Mouse (Mus musculus): Measurements from ENCODE around the gene Gm21987. TPM values are rescaled to one million over a fixed set of nuclear protein-coding genes. Genes with fewer than 3 reads are reported as not detected.

The Gm21987 gene
- polyA plus RNA-seq, 1 experiment from 2014 or later, result 4.1 TPM

GRCm38 (mm10) chr16:38350361-38350855 is 3.6 kb downstream of the Gm21987 start:
- WGBS, result 20% methylated on average over 7 of the region's 7 CpGs
- H3K9me3 ChIP-seq (replicated peaks), result no peaks in the 10 kb centered on the region
- H3K9ac ChIP-seq, result no peak overlapping the region
- no peak overlapping the region for H3K4me3 ChIP-seq
- peak; percentile 85 for ATAC-seq (replicated peaks; ENCODE audit: insufficient number of reproducible peaks, insufficient read depth, low FRiP score, low read depth)
- H3K4me1 ChIP-seq (replicated peaks), result peaks cover 51% of the 10 kb centered on the region
- H3K27ac ChIP-seq, result peak overlapping the region; percentile 74
- peak overlapping the region; percentile 12; the same call in 1 of the 2 replicates for H3K4me2 ChIP-seq
- H3K27me3 ChIP-seq, result no peaks in the 10 kb centered on the region
- H3K36me3 ChIP-seq, result peaks cover 5% of the 10 kb centered on the region

GRCm38 (mm10) chr16:38350939-38351338 is 4.1 kb downstream of the Gm21987 start:
- 0 out of 2 replicates have a peak overlapping the region, but pooled peaks have one; percentile 2 for H3K4me2 ChIP-seq

GRCm38 (mm10) chr16:38352031-38352430 is 5.2 kb downstream of the Gm21987 start:
- WGBS, result 49% methylated on average over 7 of the region's 7 CpGs
- H3K4me2 ChIP-seq, result peak overlapping the region; percentile 17; the same call in 1 of the 2 replicates
- H3K27ac ChIP-seq, result peak overlapping the region; percentile 74
- H3K4me1 ChIP-seq (replicated peaks), result peaks cover 49% of the 10 kb centered on the region
- no peaks in the 10 kb centered on the region for H3K27me3 ChIP-seq
- peak overlapping the region; percentile 8; the same call in 1 of the 2 replicates for H3K9ac ChIP-seq
- no peaks in the 10 kb centered on the region for H3K9me3 ChIP-seq (replicated peaks)
- ATAC-seq (replicated peaks; ENCODE audit: insufficient number of reproducible peaks, insufficient read depth, low FRiP score, low read depth), result no peak
- H3K4me3 ChIP-seq, result no peak overlapping the region
- H3K36me3 ChIP-seq, result peaks cover 7% of the 10 kb centered on the region

More at GRCm38 (mm10) chr16:38350939-38351338, 4.1 kb downstream of the Gm21987 start:
- H3K36me3 ChIP-seq, result peaks cover 5% of the 10 kb centered on the region
- WGBS, result 30% methylated on average over 6 of the region's 6 CpGs
- H3K27ac ChIP-seq, result peak overlapping the region; percentile 74
- peaks cover 48% of the 10 kb centered on the region for H3K4me1 ChIP-seq (replicated peaks)
- no peaks in the 10 kb centered on the region for H3K9me3 ChIP-seq (replicated peaks)
- no peaks in the 10 kb centered on the region for H3K27me3 ChIP-seq
- no peak for ATAC-seq (replicated peaks; ENCODE audit: insufficient number of reproducible peaks, insufficient read depth, low FRiP score, low read depth)
- no peak overlapping the region for H3K9ac ChIP-seq
- H3K4me3 ChIP-seq, result no peak overlapping the region

- no peak for ATAC-seq (replicated peaks; ENCODE audit: insufficient number of reproducible peaks, insufficient read depth, low FRiP score, low read depth)
- peaks cover 45% of the 10 kb centered on the region for H3K4me1 ChIP-seq (replicated peaks)
- no peaks in the 10 kb centered on the region for H3K27me3 ChIP-seq
- no peak overlapping the region for H3K4me3 ChIP-seq
- H3K9ac ChIP-seq, result no peak overlapping the region
- peaks cover 8% of the 10 kb centered on the region for H3K36me3 ChIP-seq
- no peak overlapping the region for H3K27ac ChIP-seq
- H3K4me2 ChIP-seq, result no peak overlapping the region
- no peaks in the 10 kb centered on the region for H3K9me3 ChIP-seq (replicated peaks)
These were observed 6.0 kb downstream of the Gm21987 start for GRCm38 (mm10) chr16:38352851-38353250.

- no peak overlapping the region for H3K4me2 ChIP-seq
- peak overlapping the region; percentile 38 for H3K27ac ChIP-seq
- peaks cover 39% of the 10 kb centered on the region for H3K4me1 ChIP-seq (replicated peaks)
- no peak overlapping the region for H3K4me3 ChIP-seq
- H3K9me3 ChIP-seq (replicated peaks), result no peaks in the 10 kb centered on the region
- no peak overlapping the region for H3K9ac ChIP-seq
- 79% methylated on average over 2 of the region's 2 CpGs for WGBS
- H3K36me3 ChIP-seq, result peaks cover 8% of the 10 kb centered on the region
- no peaks in the 10 kb centered on the region for H3K27me3 ChIP-seq
- no peak for ATAC-seq (replicated peaks; ENCODE audit: insufficient number of reproducible peaks, insufficient read depth, low FRiP score, low read depth)
These were observed 6.8 kb downstream of the Gm21987 start for GRCm38 (mm10) chr16:38353642-38354041.

- 55% methylated on average over 5 of the region's 5 CpGs for WGBS
- Histone ChIP-seq H3K9me3 (replicated peaks) (no peaks in the 10 kb centered on the region), H3K4me1 (replicated peaks) (peaks cover 38% of the 10 kb centered on the region), H3K4me3 (no peak overlapping the region), H3K36me3 (peaks cover 4% of the 10 kb centered on the region), H3K27me3 (no peaks in the 10 kb centered on the region), H3K4me2 (no peak overlapping the region), H3K9ac (no peak overlapping the region), H3K27ac (peak overlapping the region; percentile 38; the same call in 1 of the 2 replicates)
- ATAC-seq (replicated peaks; ENCODE audit: insufficient number of reproducible peaks, insufficient read depth, low FRiP score, low read depth), result no peak
These were observed 7.5 kb downstream of the Gm21987 start for GRCm38 (mm10) chr16:38354185-38354913.

- 86% methylated on average over 6 of the region's 6 CpGs for WGBS
- no peaks in the 10 kb centered on the region for H3K27me3 ChIP-seq
- no peak overlapping the region for H3K27ac ChIP-seq
- H3K4me1 ChIP-seq (replicated peaks), result peaks cover 46% of the 10 kb centered on the region
- no peak overlapping the region for H3K4me3 ChIP-seq
- no peak overlapping the region for H3K4me2 ChIP-seq
- H3K9ac ChIP-seq, result no peak overlapping the region
- H3K9me3 ChIP-seq (replicated peaks), result no peaks in the 10 kb centered on the region
- no peak for ATAC-seq (replicated peaks; ENCODE audit: insufficient number of reproducible peaks, insufficient read depth, low FRiP score, low read depth)
- peaks cover 3% of the 10 kb centered on the region; the same call in 1 of the 2 replicates for H3K36me3 ChIP-seq
These were observed 11.5 kb downstream of the Gm21987 start for GRCm38 (mm10) chr16:38358256-38358812.

- Histone ChIP-seq H3K27ac (0 out of 2 replicates have a peak overlapping the region, but pooled peaks have one; percentile 24), H3K4me3 (no peak overlapping the region), H3K4me1 (replicated peaks) (peaks cover 39% of the 10 kb centered on the region), H3K4me2 (no peak overlapping the region), H3K9me3 (replicated peaks) (no peaks in the 10 kb centered on the region), H3K36me3 (0 out of 2 replicates have a peak, but pooled peaks cover 3% of the 10 kb centered on the region), H3K9ac (no peak overlapping the region), H3K27me3 (no peaks in the 10 kb centered on the region)
- ATAC-seq (replicated peaks; ENCODE audit: insufficient number of reproducible peaks, insufficient read depth, low FRiP score, low read depth), result no peak
- 85% methylated on average over 2 of the region's 2 CpGs for WGBS
These were observed 12.4 kb downstream of the Gm21987 start for GRCm38 (mm10) chr16:38359241-38359640.

GRCm38 (mm10) chr16:38359857-38360256 is 13.0 kb downstream of the Gm21987 start:
- Histone ChIP-seq H3K9me3 (replicated peaks) (no peaks in the 10 kb centered on the region), H3K4me1 (replicated peaks) (peaks cover 35% of the 10 kb centered on the region), H3K36me3 (0 out of 2 replicates have a peak, but pooled peaks cover 3% of the 10 kb centered on the region), H3K9ac (no peak overlapping the region), H3K4me2 (no peak overlapping the region), H3K27me3 (no peaks in the 10 kb centered on the region), H3K27ac (0 out of 2 replicates have a peak overlapping the region, but pooled peaks have one; percentile 98), H3K4me3 (no peak overlapping the region)
- WGBS, result 44% methylated on average over 3 of the region's 3 CpGs
- no peak for ATAC-seq (replicated peaks; ENCODE audit: insufficient number of reproducible peaks, insufficient read depth, low FRiP score, low read depth)

GRCm38 (mm10) chr16:38360317-38360716 is 13.5 kb downstream of the Gm21987 start:
- H3K9me3 ChIP-seq (replicated peaks), result no peaks in the 10 kb centered on the region
- H3K4me1 ChIP-seq (replicated peaks), result peaks cover 35% of the 10 kb centered on the region
- H3K4me2 ChIP-seq, result peak overlapping the region; percentile 12; the same call in 1 of the 2 replicates
- H3K27ac ChIP-seq, result peak overlapping the region; percentile 98
- WGBS, result 35% methylated on average over 2 of the region's 2 CpGs
- no peaks in the 10 kb centered on the region for H3K27me3 ChIP-seq
- no peak overlapping the region for H3K4me3 ChIP-seq
- ATAC-seq (replicated peaks; ENCODE audit: insufficient number of reproducible peaks, insufficient read depth, low FRiP score, low read depth), result no peak
- H3K36me3 ChIP-seq, result 0 out of 2 replicates have a peak, but pooled peaks cover 3% of the 10 kb centered on the region
- H3K9ac ChIP-seq, result 0 out of 2 replicates have a peak overlapping the region, but pooled peaks have one; percentile 13

GRCm38 (mm10) chr16:38361933-38362332 is 15.1 kb downstream of the Gm21987 start, which contains the start of gene Popdc2:
Popdc2 (plus strand) TSS chr16:38362209.
- H3K4me3 ChIP-seq, result peak within 1 kb of the TSS; percentile 65
- peak within 1 kb of the TSS; percentile 77 for H3K9ac ChIP-seq
- H3K27me3 ChIP-seq, result no peaks in the 10 kb centered on the region
- H3K27ac ChIP-seq, result peak within 1 kb of the TSS; percentile 98
- no peaks in the 10 kb centered on the region for H3K9me3 ChIP-seq (replicated peaks)
- WGBS, result 16% methylated on average over 10 of the region's 10 CpGs
- ATAC-seq (replicated peaks; ENCODE audit: insufficient number of reproducible peaks, insufficient read depth, low FRiP score, low read depth), result peak; percentile 90
- 0 out of 2 replicates have a peak, but pooled peaks cover 1% of the 10 kb centered on the region for H3K36me3 ChIP-seq
- H3K4me1 ChIP-seq (replicated peaks), result peaks cover 31% of the 10 kb centered on the region
- H3K4me2 ChIP-seq, result peak within 1 kb of the TSS; percentile 60
